Mouse (Mus musculus): Measurements from ENCODE around the gene Fam57a.

Gene Fam57a

DNA sequence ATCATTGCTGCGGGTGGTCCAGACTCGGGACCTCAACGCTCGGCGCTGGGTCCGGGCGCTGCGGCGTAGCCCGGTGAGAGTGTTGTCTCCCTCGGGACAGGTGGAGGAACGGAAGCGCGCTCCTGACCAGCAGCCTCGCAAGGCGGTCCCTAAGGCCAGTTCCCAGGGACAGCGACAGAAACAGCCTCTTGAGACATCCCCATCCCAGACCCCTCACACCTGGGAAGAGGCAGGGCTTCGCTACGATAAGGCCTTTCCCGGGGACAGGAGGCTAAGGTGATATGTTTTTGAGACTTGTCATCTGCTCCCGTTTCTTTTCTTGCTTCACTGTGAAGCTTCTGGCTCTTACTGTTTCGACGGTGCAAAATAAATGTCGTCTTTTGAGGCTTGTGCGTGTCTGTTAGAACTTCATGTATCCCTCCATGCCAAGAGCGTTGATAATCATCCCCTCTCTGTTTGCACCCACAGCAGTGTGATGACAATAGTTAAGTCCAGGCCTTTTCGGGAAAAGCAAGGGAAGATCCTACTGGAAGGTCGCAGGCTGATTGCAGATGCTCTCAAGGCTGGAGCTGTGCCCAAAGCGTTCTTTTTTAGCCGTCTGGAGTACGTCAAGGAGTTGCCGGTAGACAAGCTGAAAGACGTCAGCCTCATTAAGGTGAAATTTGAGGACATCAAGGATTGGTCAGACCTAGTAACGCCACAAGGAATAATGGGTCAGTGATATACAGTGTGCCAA, 64.5 kb downstream of the Fam57a start:
- no peak for DNase-seq (ENCODE audit: low spot score in 2 of 2)

DNA sequence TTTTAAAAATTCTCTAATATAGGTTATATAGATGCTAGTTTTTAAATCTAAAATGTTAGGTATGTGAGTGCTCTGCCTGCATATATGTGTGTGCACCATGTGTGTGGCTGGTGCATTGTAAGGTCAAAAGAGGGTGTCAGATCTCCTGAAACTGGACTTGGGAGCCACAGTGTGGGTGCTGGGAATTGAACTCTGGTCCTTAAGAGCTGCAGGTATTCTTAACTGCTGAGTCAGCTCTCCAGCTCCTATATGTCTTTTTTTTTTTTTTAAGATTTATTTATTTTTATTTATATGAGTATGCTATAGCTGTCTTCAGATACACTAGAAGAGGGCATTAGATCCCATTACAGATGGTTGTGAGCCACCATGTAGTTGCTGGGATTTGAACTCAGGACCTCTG, 67.0 kb downstream of the Fam57a start:
- no peak for DNase-seq (ENCODE audit: low spot score in 2 of 2)

DNA sequence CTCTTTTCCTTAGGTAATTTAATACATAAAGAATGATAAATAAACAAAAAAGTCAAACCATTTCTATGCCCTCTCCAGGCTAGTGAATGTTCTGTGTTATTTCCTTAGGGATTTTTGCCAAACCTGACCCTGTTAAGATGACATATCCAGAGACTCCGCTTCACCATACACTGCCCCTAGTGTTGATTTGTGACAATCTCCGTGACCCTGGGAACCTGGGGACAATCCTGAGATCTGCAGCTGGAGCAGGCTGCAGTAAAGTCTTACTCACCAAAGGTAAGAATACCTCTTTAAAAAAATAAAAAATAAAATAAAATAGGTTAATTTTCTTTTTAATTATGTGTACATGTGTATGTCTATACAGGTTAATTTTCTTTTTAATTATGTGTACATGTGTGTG, 67.8 kb downstream of the Fam57a start:
- DNase-seq (ENCODE audit: low spot score in 2 of 2) = no peak

DNA sequence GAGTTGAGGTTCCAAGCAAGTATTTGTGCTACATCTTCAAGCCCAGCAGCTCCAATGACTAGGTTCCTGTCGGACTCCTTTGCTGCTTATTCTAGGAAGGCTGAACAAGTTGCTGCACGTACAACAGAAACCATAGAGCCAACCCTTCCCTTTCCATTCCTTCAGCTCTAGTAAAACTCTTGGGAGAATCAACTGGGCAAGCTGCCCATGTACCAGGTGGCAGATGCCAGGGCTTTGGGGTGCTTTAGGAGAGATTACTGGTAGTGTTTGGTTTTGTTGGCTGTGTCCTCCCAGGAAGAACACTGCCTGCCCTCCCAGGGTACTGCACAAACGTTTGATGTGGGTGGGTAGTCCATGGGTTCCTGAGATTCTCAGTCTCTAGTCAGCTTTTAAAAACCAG, 72.6 kb downstream of the Fam57a start:
- no peak for DNase-seq (ENCODE audit: low spot score in 2 of 2)

DNA sequence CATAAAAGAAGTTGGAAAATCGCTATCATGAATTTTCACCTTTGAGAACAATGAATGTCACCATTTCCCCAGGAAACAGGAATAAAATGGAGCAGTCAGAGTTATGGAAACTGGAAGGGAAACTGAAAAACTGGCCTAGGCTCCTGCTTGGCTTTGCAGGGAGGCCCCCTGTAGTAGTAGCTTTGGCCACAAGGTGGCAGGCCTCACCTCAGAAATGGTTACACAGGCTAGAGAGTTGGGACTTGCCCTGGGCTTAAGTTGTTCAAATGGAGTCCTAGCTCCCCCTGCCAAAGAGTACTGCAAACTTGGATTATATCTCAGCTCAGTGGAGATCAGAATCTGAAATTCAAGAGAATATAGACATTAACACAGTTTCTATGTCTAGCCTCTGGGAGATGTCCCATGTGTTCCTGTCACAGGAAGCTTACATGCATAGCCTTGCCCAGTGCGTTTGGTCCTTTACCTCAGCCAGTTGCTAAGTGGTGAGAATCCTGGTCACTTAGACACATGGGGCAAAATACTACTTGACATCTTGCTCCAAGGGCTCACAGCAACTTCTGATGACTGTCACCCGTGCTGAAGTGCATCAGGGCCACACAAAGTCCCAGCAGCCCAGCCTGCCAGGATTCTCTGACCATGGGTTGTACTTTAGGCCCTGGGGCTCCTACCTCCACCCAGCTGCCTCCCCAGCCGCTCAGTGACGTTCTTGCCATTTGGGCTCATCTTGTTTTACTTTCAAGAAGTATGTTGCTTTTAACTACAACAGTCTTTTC, 73.9 kb downstream of the Fam57a start:
- DNase-seq (ENCODE audit: low spot score in 2 of 2) = peak; percentile 60 to 81

DNA sequence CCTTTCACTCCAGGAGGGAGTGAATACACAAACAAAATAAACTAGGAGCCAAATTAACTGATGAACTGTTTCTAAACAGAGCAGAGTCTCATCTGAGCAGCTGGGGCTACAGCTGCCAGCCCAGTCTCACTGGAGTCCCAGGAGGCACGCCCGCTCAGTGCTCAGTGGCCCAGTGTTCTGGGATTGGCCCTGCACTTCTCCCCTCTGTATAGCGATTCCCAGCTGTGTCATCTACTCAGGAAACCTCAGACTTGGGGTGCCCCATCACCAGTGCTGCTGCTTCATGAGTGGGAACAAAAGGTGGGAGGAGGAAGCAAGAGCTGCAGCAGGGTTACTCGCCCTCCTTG, 74.4 kb downstream of the Fam57a start:
- no peak for DNase-seq (ENCODE audit: low spot score in 2 of 2)

DNA sequence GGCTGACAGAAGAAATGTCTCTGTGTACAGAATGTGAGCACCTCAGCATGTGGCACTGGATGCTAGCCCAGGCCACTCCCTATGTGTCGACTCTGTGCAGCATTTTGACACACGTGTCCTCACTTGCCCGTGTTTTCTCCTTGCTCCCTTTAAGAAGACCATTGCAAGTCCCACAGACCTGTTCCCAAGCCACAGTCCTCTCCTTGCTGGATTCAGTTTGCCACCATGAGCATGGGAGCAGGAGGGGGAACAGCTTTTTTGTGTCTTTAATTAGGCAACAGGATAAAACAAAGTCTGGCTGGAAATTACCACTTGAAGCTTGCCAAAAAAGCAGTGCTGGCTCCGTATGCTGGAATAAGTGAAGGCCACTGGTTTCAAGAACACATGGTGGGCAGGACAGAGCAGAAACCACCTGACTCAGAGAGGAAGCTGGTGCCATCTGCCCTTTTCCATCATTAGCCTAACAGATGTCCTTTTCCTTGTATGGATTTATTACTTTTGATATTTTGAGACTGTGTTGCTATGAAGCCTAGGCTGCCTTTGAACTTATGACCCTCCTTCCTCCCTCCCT, 76.0 kb downstream of the Fam57a start:
- no peak for DNase-seq (ENCODE audit: low spot score in 2 of 2)

DNA sequence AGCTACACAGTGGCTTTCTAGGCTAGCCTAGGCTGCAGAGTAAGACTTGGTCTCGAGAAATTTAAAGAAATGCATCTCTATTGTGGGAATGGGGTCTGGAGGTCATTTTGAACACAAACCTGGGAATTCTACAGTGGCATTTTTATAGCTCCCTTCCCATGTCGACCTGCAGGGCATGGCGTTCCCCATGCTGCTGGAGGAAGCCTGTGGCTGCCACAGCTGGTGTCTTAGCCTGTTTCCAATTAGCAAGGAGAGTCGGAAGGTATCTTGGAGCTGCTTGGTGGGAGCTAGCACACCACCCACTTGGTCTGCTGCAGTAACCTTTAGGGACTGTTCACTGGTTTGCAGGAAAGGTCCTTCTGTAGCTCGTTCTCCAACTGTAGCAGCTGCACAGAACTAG, 76.7 kb downstream of the Fam57a start:
- DNase-seq (ENCODE audit: low spot score in 2 of 2) = no peak

DNA sequence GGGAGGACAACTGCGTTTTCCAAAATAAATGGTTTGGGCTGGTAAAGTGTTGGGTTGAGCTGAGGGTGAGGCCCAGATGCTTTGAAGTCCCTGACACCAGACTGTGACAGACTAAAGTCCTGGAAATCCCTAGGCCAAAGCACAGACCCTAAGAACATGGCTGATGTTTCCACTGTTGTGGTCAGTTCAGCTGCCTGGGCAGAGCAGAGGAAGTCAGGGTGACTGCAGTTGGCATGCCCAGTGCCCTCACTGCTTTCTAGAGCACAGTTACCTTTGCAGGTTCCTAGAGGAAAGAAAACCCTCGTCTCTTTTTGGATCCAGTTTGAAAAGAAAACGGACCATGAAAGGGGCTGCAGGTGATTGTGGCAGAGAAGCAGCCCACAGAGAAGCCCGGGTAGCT, 77.9 kb downstream of the Fam57a start:
- DNase-seq (ENCODE audit: low spot score in 2 of 2) = no peak

DNA sequence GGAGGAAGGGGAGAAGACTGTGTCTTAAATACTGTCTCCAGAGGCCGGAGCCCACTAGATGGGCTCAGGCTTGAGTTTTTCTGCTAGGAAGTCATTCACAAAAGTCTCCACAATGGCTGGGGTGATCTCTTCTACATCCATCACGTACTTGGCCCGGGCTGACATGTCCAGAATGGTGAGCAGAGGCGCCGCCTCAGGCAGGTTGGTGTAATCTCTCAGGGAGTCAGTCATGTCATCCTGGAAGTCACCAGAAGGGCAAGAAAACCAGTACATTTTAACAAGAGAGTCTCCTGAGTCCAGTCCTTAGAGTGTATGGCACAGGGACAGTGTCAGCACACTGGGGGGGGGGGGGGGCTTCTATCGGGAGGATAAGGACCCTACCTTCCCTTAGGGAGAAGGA, 79.0 kb downstream of the Fam57a start:
- DNase-seq (ENCODE audit: low spot score in 2 of 2) = no peak

DNA sequence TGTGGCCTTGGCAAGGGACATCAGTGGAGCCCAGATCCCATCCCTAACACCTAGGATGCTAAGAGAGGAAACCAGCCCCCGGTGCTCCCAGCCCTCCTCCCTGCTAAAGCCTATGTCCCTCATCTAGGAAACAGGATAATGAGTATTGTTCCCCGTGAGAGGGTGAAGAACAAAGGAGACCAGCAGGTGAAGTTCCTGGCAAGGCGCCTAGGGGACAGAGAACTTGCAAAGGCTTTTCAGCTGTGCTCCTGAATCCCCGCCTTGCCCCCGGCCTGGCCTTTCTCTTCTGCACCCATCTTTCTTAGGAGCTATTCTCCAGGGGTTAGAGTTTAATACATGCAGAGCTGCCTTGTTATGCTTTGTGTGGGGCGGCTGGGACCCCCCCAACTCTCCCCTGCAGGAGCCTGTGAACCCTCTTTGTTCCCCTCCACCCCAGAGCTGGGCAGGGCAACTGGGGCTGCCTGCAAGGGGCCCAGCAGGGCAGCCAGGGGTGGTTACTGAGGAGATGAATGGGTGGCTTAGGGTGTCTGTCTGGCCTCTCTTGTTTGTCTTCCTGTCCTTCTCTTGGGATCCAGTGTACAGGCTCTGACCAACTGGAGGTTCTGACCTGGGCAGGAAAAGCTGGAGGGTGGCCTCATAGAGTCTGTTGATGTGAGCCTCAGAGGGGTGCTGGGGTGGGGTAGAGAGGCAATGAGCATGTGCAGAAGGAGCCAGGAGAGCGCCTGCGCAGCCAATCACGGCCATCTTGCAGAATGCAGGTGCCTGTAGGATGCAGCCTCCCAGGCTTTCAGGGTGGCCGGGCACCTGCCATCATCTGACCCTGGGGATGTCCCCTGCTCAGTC, 81.0 kb downstream of the Fam57a start:
- DNase-seq (ENCODE audit: low spot score in 2 of 2) = no peak

DNA sequence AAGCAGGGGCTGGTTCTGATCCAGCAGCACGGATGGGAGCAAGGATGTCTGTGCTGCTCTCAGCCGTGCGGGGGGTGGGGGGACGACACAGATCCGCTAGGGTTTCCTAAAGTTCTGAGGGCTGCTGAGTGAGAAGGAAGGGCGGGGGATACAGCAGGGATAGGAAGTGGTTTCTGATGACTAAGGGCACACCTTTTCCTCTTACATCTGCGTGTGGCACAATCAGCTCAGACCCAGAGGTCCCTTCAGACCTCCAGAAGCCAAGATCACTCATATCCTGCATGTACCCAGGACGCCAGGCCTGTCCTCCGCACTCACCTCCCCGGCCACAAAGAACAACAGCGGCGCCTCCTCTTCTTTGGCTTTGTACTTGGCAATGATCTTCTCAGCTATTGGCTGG, 81.8 kb downstream of the Fam57a start:
- no peak for DNase-seq (ENCODE audit: low spot score in 2 of 2)

DNA sequence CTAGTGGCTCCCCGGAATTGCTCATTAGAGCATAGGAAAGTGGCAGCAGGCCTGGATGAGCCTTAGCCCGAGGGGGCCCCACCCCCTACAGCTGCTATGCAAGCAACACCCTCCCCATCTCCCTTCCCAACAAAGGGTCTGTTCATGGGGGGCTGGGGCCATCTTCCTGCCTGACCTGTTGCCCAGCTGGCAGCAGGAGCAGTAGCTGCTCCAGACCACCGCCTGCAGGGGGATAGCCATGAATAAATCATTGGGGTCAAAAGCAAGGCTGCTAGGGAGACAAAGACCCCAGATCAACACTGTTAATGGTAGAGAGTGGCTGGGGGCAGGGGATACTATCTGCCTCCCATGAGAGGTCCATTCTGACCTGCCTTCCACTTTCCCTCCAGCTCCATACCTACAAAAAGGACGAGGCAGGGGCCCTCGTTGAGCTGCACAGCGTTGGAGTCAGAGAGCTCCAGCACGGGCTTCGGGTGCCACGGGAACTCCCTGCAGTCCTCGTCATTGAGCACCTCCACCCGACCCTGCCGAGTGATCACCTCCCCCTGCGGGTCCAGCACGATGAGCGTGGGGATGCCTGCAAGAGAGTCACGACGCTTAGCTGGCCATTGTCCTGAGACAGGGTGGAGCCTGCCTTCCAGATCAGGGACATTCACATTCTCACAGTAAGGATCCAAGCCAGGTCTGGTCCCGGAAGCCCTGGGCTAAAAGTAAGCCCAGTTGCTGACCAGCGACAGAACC, 83.3 kb downstream of the Fam57a start:
- no peak for DNase-seq (ENCODE audit: low spot score in 2 of 2)
